Mouse (Mus musculus) heart, postnatal 14 days (tissue): ENCODE data around the gene Arsg. TPM values are rescaled to one million over a fixed set of nuclear protein-coding genes. Genes with fewer than 3 reads are reported as not detected.
"Not testable (repeated sequence)": the region's sequence is repeated elsewhere in the genome, so short reads cannot be mapped to it uniquely, and the experiment has no call there.

Experiments used
- DNase-seq, 2 experiments: peaks; one replicate each; pipeline ENCODE4 v3.0.0; 2021 to 2022
- intact Hi-C: fragments of 180-260 bp; cut with DNase I; formaldehyde crosslinking; loops from one replicate; pipeline ENCODE4 v1.15.1; 2025
- total RNA-seq, 2 experiments: library from RNA; stranded (reverse); gene quantifications; 2 replicates each; pipeline ENCODE4 v1.2.3; 2021

The Arsg gene
- total RNA-seq, 2 experiments from 2014 or later = 2.7 to 2.8 TPM

DNA sequence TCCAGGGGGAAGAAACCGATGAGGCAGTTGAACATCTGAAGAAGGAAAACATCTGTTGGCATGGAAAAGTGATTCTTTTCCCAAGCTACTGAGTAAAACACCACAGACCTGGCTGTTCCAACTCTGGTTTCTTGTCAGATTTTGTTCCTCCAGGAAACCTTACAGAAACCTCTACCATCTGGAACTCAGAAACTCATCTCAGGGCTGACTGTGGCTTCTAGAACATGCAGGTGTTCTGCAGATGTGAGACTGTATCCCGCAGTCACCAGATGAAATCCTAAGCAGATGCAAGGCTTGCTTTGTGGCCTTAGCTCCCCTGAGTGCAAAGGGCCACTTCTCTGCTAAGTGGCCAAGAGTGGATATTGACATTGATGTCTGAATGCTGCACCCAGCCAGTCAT, 16.6 kb downstream of the Arsg start:
- intact Hi-C loops = no loop called here
- DNase-seq = no peak

- intact Hi-C loops = no loop called here
- no peak for DNase-seq
Observed at GRCm38 (mm10) chr11:109491844-109492243, 18.7 kb downstream of the Arsg start.

GRCm38 (mm10) chr11:109492847-109493464, 19.8 kb downstream of the Arsg start:
- DNase-seq, intact Hi-C loops: not testable (repeated sequence)

- no peak for DNase-seq
- intact Hi-C loops = no loop called here
Observed at GRCm38 (mm10) chr11:109494890-109495770, 22.0 kb downstream of the Arsg start.

- intact Hi-C loops = no loop called here
Observed at GRCm38 (mm10) chr11:109495771-109496474, 22.7 kb downstream of the Arsg start.

GRCm38 (mm10) chr11:109496475-109496993, 23.4 kb downstream of the Arsg start:
- intact Hi-C loops = no loop called here
- DNase-seq = no peak

More at GRCm38 (mm10) chr11:109495771-109496474, 22.7 kb downstream of the Arsg start:
- DNase-seq = no peak

- intact Hi-C loops = no loop called here
Observed at GRCm38 (mm10) chr11:109496996-109497714, 24.0 kb downstream of the Arsg start.

DNA sequence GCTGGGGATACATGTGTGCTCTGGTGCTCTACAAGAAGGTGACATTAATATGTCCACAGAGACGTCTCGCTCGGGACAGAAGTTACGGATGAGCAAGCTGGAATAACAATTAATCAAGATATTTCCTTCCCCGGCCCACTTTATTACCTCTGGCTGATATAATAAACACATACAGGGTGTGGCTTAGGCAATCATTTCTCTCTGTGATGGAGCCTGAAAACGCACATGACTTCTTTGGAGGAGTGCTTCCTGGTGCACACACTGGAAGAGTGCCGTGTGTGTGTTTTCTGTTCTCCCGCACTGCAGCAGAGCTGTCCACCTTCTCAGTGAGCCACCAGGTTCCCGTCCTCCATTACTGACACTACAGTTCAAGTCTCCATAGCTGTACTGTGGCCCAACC, 24.8 kb downstream of the Arsg start:
- intact Hi-C loops = no loop called here
- DNase-seq = no peak

More at GRCm38 (mm10) chr11:109496996-109497714, 24.0 kb downstream of the Arsg start:
- no peak for DNase-seq

DNA sequence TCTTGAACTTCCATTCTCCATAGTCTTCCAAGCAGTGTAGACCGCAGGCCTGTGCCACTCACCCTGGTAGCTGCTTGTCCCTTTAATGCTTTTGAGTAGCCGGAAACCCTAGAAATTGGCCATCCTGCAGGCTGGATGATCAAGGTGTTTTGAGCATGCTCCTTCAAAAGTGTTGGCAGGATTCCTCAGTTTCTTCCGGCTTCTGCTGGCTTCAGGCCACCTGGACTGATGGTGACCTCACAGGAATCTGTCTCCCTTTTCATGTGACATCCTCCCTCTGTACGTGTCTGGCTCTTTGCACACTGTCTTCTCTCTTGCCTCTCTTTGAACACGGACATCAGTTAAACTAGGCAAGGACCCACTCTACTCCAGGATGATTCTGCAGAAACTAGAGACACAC, 27.0 kb downstream of the Arsg start:
- DNase-seq = peak; percentile 36 to 47
- intact Hi-C loops = loop anchor here (5.0 kb wide), 1 partner anchor 52 kb away; no protein-coding TSS in a partner anchor

DNA sequence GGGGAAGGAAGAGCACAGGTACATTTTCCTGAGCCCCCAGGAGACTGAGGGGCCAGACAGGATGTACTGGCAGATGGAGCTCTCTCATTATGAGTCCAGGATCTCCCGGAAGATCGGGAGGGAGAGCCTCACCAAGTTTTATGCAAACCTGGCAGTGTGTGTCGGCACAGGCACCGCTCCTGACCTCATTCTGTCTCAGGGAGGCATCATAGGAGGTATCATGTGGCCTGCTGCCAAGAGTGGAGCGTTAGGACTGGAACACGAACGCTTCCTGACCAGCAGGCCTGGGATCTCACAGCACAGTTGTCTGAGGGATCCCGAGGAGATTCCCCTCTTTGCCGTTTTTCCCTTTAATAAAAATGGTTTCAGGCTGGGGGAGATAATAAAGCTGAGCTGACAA, 31.8 kb downstream of the Arsg start:
- intact Hi-C loops = loop anchor here (5.0 kb wide), 1 partner anchor 47 kb away; no protein-coding TSS in a partner anchor
- DNase-seq = peak; percentile 42 to 54

DNA sequence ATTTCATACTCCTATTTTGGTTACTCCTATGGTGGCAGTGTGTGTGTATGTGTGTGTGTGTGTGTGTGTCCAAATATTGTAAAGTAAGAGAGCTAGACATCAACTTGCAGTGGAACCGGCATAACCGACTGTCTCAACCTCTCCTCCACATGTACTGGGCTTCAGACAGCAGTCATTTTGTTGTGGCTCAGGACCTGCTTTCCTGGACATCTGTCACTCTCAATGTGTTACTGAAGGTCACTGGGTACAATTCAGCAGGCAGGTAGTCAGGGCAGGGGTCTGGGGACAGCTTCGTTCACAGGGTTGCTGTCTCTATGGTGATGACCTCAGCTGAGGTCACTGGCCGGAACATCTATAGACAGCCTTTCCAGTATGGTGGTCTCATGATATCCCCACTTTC, 32.6 kb downstream of the Arsg start:
- intact Hi-C loops = no loop called here
- no peak for DNase-seq

DNA sequence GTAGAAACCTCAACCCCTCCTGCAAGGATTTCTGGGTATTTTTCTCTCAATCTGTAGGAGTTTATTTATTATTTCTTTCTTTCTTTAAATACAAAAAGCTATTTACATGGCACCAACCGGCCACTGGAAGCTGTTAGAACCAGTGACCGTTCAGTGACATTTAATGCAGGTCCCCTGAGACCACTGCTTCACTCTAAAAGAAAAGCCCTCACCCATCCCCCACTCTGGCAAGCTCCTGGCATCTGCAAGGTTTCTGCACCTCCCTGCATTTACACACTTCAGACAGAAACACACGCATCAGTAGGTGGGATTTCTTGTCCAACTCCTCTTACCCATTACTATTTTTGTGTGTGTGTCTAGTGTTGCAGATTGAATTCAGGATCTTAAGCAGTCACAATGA, 33.9 kb downstream of the Arsg start:
- DNase-seq = no peak
- intact Hi-C loops = no loop called here

- intact Hi-C loops = no loop called here
- DNase-seq = no peak
Observed at GRCm38 (mm10) chr11:109512995-109513675, 40.0 kb downstream of the Arsg start.

DNA sequence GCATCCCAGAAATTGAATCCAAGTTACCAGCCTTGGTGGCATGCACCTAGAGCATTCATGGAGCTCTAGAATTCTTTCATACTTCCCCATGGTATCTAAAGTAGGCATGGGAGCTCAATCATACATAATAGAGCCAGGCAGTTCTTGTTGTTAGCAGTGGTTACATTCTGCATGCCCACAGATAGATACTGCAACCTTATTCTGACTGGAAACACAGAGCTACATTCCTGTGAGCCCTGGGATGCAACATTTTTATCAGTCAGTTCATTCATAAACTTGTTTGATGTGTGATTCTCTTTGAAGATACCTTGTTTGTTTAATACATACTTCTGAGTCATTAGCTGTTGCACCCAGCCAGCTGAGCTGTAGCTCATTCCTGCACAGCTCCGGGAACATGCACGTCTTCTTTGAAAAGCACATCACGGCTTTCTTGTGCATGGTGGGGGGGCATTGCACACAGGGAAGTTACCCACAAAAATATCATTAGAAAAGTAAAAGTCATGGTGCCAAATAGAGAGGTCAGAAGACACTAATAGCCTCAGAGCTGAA, 41.0 kb downstream of the Arsg start:
- no peak for DNase-seq
- intact Hi-C loops = no loop called here

- intact Hi-C loops = no loop called here
Observed at GRCm38 (mm10) chr11:109517330-109517729, 44.2 kb downstream of the Arsg start.

GRCm38 (mm10) chr11:109517816-109518215, 44.6 kb downstream of the Arsg start:
- DNase-seq = no peak
- intact Hi-C loops = no loop called here

More at GRCm38 (mm10) chr11:109517330-109517729, 44.2 kb downstream of the Arsg start:
- no peak for DNase-seq

GRCm38 (mm10) chr11:109520958-109521357, 47.8 kb downstream of the Arsg start:
- DNase-seq = no peak

DNA sequence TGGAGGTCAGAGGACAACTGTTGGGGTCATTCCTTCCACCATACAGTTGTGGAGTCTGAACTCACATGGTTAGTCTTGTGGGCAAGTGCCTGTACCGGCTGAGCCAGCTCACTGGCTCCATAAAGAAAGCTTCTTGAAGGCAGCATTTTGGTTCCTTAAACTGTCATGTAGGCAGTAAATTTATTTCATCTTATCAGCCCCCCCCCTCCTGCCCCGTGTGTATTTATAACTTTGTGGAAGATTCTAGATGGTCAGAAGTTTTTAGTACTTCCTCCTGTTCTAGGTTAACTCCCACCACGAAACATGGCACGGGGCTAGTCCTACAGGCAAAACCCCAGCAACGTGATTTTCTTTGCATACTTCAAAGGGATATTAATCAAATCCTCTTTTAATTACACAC, 51.7 kb downstream of the Arsg start:
- intact Hi-C loops = no loop called here
- DNase-seq = no peak

More at GRCm38 (mm10) chr11:109520958-109521357, 47.8 kb downstream of the Arsg start:
- intact Hi-C loops = no loop called here

DNA sequence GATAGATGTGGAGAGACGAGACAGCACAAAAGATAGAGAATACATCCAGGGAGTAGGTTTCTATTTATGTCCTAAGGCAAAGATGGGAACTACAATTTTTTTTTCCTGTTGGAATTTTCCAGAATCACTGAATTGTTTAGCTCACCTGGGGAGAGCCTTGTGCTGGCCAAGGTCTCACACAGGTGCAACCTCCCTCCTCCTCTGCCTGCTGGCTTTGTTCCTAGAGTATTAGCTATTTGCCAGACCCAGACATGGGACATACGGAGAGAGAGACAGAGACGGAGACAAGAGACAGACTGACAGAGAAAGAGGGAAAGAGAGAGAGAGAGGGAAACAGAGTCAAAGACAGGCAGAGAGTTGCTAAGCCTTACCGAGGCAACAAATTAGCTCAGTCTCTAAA, 52.4 kb downstream of the Arsg start:
- intact Hi-C loops = no loop called here
- no peak for DNase-seq
